Mouse (Mus musculus): ENCODE measurements around the gene Olfr721-ps1. TPM values are rescaled to one million over a fixed set of nuclear protein-coding genes. Genes with fewer than 3 reads are reported as not detected.

Olfr721-ps1 gene
- total RNA-seq (2021), result not detected
- long read RNA-seq, experiment 1, result 0 reads
- long read RNA-seq, experiment 2, result 0 reads

DNA sequence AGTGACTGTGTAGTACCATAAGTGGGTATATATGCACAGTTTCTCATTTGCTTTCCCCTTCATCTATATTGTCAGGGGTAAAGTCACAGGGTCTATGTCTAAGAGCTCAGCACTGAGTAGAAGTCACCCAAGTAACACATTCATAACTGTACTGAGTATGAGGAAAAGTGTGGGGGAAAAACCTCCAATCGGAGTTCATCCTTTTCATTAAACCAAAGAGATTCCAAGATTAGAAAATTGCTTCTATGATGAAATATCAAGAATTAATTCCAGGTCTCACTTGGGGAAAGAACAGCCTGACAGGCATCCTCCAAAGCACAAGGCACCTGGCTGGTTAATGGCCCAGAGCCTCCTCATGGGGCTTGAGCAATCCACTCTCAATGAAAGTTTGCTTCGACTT is at the start of gene Olfr721-ps1:
Olfr721-ps1 (plus strand) TSS at position 301 of the 400 bp plus-strand sequence.
- no peak for DNase-seq
- intact Hi-C loops (cut with DNase I), result no loop called here

DNA sequence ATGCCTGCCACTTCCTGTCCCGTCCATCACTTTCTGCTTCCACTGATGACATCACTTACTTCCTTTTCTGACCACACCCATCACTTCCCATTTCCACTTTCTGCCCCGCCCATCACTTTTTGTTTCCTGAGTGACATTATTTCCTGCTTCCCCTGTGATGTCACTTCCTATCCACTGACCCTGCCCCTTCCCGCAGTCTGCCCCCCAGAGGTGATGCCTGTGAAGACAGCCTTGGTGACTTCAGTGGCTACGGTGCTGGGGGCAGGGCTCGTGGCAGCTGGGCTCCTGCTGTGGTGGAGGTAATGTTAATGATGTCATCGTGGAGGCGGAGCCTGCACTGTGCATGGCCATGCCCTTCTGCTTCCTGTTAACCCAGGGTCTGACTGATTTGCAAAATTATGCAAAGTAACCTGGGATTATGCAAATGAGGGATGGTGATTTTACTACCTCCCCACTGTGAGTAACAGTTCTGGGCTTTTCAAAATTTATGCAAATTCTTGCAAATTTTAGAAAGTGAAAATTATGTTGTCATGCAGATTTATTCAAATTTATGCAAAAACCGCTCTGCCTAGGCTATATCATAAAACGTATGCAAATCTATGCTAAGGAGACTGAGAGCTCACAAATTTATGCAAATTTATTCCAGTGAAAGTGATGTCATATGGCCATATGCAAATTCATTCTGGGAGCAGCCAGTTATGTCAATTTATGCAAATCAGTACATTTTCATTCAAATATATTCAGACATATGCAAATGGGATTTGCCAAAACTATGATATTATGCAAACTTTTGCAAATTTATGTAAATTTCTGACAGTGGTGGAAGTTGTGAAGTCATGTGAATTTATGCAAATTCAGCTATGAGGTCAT is 49.1 kb upstream of the Olfr721-ps1 start:
- intact Hi-C loops (cut with DNase I), result no loop called here
- DNase-seq, result no peak

DNA sequence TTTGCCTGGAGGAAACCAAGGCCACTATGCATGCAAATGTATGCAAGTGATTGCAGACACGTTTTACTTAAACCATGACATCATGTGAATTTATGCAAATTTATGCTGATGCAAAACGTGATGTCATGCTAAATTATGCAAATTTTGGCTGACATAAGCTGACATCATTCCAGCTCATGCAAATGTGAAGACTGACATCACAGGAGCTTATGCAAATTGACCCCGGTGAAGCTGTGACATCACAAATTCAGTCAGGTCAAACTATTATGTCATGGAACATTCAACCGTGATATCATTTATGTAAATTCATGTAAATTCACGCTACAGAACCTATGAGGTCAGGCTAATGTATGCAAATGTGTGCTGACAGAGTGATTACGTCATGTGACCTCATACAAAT is 48.5 kb upstream of the Olfr721-ps1 start:
- intact Hi-C loops (cut with DNase I), result no loop called here
- no peak for DNase-seq

DNA sequence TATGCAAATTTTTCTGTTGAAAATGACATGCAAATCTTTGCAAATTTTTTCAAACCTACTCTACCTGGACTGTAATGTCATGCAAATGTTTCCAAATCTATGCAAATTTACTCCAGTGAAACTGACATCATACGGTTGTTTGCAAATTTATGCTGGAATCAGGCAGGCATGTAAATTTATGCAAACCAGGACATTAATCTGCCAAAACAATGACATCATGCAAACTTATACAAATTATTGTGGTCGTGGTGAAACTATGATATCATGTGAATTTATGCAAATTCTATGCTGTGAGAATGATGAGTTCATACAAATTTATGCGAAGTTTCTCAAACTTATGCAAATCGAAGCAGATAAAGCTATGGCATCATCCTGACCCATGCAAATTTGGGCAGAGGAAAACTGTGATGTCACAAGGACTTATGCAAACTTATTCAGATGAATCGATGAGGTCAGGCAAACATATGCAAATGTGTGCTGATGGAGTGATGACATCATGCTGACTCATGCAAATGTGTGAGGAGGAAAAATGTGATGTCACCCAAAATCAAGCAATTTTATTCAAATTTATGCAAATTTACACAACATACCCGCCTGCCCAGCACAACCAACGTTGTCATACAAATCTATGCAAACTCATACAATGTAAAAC is 47.9 kb upstream of the Olfr721-ps1 start:
- intact Hi-C loops (cut with DNase I), result no loop called here
- DNase-seq, result no peak

DNA sequence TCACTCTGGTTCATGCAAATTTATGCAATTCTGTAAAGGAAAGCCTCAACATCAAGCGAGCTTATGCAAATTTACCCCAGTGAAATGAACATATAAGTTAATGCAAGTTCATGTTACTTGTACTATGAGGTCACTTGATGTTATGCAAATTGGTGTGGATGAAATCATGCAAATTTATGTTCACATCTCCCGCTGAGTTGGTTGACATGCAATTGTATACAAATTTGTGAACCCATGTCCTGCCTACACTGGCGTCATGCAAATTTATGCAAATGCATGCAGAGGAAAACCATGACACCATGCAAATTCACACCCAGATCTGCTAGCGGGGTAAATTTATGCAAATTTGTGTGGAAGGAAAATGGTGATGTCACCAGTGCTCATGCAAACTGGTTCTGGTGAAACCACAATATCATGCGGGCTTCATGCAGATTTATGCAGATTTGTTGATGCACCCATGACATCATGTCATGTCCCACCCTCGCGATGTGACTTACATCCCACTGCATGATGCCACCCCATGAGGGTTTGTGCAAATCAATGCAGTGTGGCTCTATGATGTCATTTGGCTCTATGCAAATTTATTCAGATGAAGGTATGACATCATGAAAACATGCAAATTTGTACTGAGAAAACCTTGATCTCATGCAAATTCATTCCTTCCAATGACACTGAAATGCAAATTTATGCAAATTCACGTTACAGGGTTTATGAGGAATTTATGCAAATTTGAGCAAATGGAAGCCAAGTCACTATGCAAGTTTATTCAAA is 47.2 kb upstream of the Olfr721-ps1 start:
- no peak for DNase-seq
- intact Hi-C loops (cut with DNase I), result no loop called here

DNA sequence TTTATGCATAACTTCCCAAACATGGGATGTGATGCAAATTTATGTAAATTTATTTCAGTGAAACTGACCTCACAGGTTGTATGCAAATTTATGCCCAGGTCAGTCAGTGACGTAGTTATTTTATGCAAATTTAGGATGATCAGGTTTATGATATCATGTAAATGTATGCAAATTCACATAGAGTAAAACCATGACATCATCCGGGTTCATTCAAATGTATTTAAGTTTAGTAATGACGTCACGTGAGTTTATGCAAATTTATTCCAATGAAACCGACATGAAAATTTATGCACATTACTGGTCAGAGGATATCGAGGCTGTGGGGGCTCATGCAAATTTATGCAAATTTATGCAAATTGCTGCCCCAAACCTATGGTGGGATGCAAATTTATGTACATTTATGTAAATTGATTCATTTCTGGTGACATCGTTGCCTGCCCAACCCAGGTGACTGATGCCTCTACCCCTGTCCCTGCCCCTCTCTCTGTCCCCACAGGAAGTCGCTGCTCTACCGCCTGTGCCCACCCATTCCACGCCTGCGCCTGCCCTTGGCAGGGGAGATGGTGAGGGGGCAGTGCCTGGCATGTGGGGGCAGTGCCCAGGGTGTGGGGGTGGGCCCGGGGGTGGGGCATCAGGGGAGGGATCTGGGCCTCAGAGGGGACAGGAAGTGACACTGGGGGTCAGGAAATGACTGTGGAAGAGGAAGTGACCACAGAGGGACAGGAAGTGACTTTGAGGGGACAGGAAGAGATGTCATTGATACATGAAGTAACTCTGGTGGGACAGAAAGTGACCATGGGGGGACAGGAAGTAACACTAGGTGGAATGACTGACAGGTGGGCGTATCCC is 46.4 kb upstream of the Olfr721-ps1 start:
- intact Hi-C loops (cut with DNase I), result no loop called here
- no peak for DNase-seq

DNA sequence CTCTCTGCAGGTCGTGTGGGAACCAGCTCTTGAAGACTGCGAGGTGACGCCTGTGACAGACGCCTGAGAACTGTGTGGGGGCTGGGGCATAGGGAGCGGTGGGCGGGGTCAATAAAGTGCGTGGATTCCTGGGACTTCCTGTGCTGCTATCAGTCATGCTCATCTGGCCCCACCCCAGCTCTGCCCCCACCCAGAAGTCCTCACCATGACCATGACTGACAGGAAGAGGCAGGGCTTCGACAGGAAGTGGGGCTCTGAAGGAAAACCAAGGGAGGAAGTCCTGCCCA is 45.8 kb upstream of the Olfr721-ps1 start:
- DNase-seq, result no peak
- intact Hi-C loops (cut with DNase I), result no loop called here

DNA sequence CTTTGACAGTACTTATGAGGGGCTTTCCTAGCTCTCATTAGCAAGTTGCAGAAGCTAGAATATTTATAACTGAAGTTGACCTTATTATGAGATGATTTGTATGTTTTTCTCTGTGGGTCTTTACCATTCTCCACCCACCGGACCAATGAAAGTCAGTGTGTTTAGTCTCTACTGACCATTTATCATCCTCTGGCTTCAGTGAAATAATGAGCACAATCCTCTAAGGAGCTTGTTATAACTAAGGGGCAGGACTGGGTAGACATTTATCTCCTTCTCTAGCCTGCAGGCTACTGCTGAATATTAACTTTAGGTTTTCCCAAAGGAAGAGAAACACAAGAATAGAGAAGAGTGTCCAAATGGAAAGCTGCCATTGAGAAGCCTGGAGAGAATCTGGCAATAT is 5.6 kb upstream of the Olfr721-ps1 start:
- intact Hi-C loops (cut with DNase I), result no loop called here
- DNase-seq, result no peak

DNA sequence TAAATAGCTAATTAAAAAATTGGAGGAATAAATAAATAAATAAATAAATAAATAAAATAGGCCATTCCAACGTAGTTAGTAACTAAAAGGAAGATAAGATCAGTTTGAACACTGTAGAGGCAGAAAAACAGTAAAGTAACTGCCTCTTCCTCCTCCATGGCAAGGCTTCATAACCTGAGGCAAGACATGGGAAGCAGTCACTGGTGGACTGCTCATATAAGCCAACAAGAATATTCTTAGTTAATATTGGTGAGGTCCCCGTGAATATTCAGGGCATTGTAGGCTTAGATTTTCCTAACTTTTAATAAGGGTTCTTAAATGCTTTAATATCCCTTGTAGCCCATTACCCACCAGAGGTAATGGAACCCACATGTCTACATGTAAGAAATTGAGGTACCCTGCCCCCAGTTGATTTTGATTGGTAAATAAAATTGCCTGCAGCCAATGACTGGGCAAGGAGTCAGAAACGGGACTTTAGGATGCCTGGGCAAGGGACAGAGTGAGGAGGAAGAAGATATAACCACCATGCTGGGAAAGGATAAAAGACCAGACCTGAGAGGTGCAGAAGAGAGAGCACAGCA is 35.1 kb downstream of the Olfr721-ps1 start:
- intact Hi-C loops (cut with DNase I), result no loop called here
- DNase-seq, result no peak

Other genes starting within 250 kb of the Olfr721-ps1 start
- not detected for gene Olfr720, start 214.5 kb upstream of the Olfr721-ps1 start, total RNA-seq (2021)
- gene Olfr31, start 78.5 kb upstream of the Olfr721-ps1 start, total RNA-seq (2021), result not detected
- 1 to 10 TPM; 5.4 to 7.4 TPM for gene Il3ra, start 55.0 kb upstream of the Olfr721-ps1 start, total RNA-seq (2021)